Mouse (Mus musculus) urinary bladder, adult 18-20 months (tissue): Measurements from ENCODE around the gene Amh.
A peak's percentile ranks its signal among the peaks of the same experiment; 100 is the strongest.

ENCODE experiments used
- DNase-seq, 2 experiments: peaks; one replicate each; pipeline ENCODE4 v3.0.0; 2022; ENCODE audit warnings: low spot score in 2 of 2, mixed read lengths in 2 of 2

Amh gene

GRCm38 (mm10) chr10:80804916-80805315, at the start of gene Amh:
Amh (plus strand) TSS chr10:80805243.
- no peak for DNase-seq

- no peak for DNase-seq
Measured at GRCm38 (mm10) chr10:80755291-80756015, 49.6 kb upstream of the Amh start.

DNA sequence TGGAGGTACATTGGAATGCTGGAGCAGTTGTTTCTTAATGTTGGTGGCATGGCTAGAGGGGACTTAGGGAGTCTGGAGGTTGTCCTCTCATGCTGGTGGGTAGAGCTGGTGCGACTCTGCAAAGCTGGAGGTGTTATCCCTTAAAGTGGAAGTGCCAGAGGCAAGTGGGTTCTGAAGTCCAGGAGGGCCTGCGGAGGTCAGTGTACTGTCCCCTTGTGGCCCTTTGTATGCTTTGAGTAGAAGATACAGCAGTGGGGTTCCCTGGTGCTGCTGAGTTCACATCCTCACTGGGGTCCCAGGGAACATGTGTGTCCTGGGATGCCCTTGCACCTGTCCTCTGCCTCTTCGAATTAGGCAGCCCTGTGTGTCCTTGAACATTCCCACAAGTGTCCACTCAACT, 48.9 kb upstream of the Amh start:
- DNase-seq, result no peak

GRCm38 (mm10) chr10:80756509-80756908, 48.5 kb upstream of the Amh start:
- no peak for DNase-seq

DNA sequence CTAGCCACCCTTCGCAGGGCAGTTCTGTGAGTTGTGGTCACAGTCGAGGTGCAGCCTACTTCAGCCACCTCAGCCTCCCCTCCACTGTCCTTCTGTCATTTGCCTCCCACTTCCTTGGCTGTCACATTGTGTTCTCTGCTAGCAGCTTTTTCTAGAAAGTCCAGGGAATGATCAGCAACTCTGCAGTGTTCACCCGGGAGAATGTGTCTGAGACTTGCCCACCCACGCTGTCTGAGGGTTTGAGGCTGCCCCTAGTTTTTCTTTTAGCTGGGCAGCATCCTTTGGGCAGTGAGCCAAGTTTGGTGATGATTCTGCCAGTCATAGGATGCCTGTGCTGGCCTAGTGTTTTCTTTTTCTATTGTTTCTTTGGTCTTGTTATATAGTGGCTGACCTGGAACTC, 48.1 kb upstream of the Amh start:
- DNase-seq, result no peak

DNA sequence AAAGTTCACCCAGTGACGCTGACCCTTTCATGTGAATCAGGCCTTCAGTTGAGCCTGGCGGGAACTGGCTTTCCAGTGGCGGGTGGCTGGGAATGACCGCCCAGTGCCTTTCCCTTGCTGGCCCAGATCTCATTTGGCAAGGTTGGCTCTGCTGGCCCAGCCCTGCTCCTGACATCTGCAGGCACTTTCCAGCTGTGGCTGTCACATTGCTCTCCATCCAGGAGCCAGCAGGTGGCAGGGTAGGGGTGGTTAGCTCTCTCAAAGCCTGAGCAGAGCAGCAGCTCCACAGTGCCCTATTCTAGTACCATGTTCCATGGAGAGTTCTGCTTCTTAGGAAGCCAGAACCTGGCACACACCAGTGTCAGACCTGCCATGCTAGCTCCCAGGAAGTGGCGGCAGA, 47.3 kb upstream of the Amh start:
- peak; percentile 61 to 68 for DNase-seq

GRCm38 (mm10) chr10:80758651-80759050, 46.4 kb upstream of the Amh start:
- no peak for DNase-seq

- DNase-seq, result no peak
Measured at GRCm38 (mm10) chr10:80760596-80761524, 44.2 kb upstream of the Amh start.

DNA sequence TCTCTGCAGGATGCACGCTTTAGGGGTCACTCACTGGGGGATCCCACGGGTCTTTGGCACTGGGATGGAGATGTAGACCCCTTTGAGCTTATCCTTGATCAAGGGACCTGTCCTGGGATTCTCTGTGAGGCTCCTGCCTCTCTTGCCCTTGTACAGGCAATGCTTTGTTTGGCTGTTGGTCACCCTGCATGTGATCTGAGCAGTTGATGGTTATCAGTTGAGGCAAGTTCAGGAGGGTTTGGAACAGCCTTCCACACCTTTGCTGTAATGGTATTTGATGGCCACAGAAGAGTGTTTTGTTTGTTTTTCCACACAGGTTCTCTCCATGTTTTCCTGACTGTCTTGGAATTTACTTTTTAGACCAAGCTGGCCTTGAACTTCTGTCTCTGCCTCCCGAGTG, 43.2 kb upstream of the Amh start:
- DNase-seq, result no peak

DNA sequence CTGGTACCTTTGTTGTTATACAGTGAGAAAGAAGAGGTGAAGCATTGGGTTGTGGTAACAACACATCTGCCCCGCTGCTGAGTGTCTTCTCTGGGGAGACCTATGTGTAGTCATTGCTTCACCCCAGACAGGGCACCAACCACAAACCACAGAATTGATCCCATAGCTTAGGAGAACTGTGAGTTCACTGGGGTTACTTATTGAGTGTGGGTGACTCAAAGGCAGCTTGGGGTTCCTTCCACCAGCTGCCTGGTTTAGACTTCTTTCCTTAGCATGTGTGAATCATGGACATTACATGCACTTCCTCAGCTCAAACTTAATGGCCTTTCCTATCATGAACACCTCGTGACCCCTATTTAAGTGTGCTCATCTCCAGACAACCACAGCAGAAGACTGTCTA, 41.5 kb upstream of the Amh start:
- DNase-seq, result no peak

DNA sequence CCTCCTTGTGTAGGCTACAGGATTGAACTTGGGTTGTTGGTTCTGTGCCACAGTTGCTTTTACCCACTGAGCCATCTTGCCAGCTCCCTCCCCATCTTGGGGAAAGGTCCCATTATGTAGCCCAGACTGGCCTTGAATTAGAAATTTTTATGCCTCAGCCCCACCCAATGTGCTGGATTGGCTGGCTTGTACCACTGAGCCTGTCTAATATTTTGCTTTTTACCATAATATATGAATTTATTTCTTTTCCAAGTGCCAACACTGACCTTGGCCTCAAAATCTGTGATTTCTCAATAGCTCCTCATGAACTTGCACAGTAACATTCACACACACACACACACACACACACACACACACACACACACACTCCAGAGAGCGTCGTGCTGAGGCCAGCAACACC, 39.3 kb upstream of the Amh start:
- DNase-seq, result no peak

DNA sequence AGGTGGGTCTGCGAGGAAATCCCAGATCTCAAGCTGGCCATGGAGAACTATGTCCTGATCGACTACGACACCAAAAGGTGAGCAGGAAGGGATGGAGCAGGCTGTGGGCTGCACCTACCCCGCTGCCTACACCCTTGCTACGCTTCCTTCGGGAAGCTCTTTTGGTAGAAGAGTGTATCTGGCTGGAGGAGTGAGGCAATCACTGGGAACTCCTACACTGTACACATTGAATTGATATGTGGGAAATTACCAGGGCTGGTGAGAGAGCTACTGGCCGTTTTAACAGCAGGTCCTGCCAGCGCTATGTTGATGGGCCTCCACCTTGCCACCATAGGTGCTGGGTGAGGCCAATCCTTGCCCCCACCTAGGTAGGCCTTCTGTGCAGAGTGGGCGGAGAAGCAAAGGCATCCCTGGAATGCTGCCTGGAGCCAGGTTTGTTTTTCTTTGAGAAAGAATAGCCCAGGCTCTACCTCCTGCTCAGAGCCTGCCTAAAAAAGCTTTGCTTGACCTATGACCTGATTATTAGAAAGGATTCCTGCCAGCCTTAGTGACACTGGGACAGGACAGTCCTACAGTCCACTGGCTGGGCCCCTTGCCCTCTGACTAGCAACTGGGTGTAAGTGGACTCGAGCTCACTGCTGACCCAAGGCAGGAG, 38.8 kb upstream of the Amh start:
- no peak for DNase-seq

- DNase-seq, result no peak
Measured at GRCm38 (mm10) chr10:80768365-80768764, 36.7 kb upstream of the Amh start.

DNA sequence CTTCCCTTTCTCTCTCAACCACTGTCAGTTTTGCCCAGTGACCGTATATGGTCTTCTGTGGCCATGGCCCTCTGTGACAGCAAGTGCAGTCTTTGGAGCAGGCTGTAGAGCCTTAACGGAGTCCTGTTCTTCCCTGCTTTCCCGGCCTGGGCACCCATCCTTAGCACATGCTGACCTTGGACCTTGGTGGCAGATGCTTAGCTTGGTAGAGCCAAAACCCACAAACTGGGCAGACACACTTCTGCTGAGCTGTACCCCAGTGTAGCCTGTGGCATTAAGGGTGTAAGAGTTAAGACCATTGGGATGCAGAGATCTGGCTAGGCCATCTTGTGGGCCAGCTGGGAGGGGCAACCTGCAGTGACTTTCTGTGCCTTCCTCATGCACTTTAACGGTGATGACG, 31.2 kb upstream of the Amh start:
- DNase-seq, result no peak

GRCm38 (mm10) chr10:80774549-80774948, 30.5 kb upstream of the Amh start:
- peak; percentile 50 to 59 for DNase-seq

DNA sequence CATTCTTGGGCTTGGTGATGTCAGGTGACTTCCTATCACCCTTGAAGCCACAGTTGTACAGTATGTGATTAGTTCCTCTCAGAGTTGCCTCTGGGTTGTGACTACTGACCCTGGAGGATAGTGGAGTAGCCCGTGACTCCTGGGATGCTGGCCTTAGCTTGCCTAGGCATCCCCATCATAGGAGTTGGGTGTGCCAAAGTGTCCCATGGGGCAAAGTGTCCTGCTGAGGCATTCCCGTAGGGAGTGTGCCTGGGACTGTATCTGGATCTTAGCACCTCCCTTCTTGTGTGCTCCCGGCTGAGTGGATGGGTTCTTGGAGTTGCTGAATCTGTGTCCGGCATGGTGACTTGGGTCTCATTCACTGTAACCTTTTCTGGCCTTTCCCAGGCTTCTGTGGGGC, 30.1 kb upstream of the Amh start:
- DNase-seq, result no peak

DNA sequence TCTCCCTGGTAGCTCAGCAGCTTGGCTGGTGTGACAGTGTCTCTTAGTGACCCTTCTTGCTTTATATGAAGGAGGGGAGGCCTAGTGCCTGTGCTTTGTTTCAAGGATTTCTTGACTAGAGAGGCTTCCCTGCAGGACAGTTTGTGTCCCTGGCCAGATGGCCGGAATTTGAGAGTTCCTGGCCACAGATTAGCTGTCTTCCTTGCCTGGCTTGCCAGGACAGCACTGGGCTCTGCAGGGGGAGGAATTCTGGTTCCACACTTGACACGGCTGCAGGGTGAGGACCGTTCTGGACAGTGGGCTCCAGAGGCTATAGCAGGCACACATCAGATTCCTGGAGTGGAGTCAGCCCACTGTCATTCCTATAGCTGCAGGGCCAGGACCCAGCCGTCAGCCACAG, 29.3 kb upstream of the Amh start:
- DNase-seq, result no peak

GRCm38 (mm10) chr10:80776358-80776869, 28.6 kb upstream of the Amh start:
- peak in 1 of 2 experiments; percentile 39 for DNase-seq

GRCm38 (mm10) chr10:80777123-80777522, 27.9 kb upstream of the Amh start:
- no peak for DNase-seq

- DNase-seq, result no peak
Measured at GRCm38 (mm10) chr10:80779565-80779964, 25.5 kb upstream of the Amh start.

DNA sequence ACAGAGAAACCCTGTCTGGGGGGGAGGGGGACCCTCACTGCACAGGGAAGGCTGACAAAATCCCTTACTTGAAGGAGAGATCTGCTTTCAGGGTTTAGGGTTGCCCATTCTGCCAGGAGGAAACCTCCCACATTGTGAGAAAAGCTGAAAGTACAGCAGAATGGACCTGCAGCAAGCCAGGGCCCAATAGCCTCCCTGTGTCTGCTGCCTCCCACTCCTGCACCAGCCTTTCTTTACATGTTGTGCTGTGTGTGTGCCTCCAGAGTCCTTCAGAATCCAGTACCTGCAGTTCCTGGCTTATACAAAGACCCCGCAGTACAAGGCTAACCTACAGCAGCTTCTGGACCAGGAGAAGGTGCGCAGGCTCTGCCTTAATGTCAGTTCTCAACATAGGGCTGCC, 20.7 kb upstream of the Amh start:
- DNase-seq, result no peak

- no peak for DNase-seq
Measured at GRCm38 (mm10) chr10:80784871-80785270, 20.2 kb upstream of the Amh start.
